Mouse (Mus musculus) hindlimb bud, embryonic 11.5 days (tissue): ENCODE measurements around the gene 1810055G02Rik.

Experiments
- DNase-seq: peaks from one replicate; pipeline ENCODE4 v3.0.0-alpha.2; 2012; ENCODE audit warnings: low read depth, low spot score; ENCODE audit errors: extremely low spot score

The 1810055G02Rik gene

GRCm38 (mm10) chr19:3739650-3740049 lies 31.6 kb downstream of the 1810055G02Rik start:
- DNase-seq, result no peak

DNA sequence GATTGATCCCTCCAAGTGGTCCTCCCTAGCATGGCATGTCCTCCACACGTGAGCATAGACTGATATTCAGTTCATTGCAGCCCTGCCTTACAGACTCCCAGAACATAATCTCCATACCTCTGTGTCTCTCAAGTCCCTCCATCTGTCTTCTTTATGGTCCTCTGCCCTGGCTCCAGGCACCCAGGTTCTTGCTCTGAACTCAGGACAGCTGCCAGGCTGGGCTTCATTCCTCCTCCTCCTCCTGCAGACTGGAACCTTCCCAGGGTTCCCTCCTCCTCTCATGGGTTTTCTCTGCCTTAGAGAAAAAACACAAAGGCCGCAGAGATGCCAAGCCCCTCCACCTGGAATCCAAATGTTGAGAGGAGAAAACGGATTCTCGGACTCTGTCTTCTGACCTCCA lies 34.6 kb downstream of the 1810055G02Rik start:
- no peak for DNase-seq

DNA sequence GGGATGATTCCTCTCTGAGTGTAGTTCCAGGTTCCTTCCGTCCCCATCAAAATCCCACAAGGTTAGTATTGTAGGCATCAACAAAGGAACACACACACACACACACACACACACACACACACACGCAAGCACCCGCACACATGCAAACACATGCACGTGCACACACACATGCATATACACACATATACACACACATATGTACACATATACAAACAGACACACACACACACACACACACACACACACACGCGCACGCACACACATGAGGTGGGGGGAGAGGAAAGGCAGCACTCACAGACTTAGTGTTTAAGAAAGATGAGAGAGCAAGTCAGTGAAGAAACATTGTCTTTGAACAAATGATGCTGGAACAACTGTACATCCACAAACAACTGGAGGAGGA lies 35.3 kb downstream of the 1810055G02Rik start:
- no peak for DNase-seq

DNA sequence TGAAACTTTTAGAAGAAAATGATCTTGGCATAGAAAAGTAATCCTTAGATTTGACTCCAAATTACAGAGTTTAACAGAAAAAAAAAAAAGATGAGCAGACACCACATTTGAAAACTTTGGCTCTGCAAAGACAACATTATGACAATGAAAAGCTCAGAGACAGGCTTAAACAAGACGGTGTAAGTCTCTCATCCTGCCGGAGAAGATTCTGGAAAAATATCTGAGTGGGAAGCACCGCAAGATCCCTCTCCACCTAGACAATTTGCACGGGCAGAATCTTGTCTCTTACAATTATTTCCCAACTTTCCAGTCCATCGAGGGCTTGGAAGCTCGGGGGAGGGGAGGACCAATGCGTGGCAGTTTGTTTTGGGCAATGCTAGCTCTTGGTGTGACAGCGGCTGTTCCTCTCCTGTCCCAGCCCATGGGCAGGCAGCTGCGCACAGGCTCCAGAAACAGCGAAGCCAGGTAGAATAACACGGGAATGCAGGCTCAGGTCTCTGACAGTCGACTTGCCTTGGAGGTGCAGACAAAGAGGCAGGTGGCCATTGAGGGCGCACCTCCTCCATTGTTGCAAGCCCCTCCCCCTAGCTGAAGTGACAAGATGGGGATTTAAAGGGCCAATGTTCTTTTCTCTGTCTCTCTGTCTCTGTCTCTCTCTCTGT lies 35.9 kb downstream of the 1810055G02Rik start:
- DNase-seq, result peak; percentile 35

DNA sequence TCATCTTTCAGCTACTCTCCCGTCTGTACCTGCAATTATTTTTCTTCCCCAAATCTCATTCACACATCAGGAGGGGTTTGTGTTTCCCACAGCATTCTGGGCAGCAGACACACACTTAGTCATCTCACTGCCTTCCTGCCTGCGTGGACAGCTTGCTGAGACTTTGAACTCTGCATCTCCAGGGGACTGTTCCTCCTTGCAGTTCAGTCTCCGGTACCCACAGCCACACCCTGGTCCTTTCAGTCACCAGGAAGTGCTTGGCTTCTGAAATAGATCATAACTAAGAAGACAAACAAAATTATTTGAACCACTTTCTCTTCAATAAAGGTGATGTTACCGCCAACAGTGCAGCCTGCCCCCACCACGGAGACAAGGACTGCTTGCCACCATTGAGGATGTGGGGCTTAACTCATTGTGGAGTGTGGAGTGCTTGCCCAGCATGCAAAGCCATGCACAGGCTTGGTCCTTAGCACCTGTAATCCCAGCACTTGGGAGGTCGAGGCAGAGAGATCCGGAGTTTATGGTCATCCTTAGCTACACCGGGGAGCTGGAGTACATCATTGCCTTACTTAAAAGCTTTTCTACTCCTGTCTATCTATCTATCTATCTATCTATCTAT lies 44.6 kb downstream of the 1810055G02Rik start:
- DNase-seq, result no peak

GRCm38 (mm10) chr19:3753240-3753633 lies 45.1 kb downstream of the 1810055G02Rik start:
- no peak for DNase-seq

GRCm38 (mm10) chr19:3753738-3754137 lies 45.6 kb downstream of the 1810055G02Rik start:
- DNase-seq, result no peak

DNA sequence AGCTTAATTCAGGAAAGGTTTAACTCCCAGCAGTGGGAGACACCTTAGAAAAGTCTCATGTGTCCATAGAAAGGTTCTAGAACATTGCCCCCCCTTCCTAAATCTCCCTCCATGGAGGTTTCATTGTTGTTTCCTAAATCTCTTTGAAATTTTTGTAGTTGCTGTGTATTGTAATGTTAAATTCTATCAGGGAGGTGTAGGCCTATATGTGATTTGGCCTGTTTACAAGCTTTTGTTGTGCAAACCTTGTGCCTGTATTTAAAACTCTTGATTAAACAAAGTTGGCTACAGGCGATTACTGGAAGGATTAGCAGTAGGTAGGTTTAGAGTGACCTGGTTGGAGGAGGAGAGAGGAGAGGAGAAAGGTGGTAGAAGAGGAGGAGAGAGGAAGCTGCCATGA lies 49.8 kb downstream of the 1810055G02Rik start:
- no peak for DNase-seq

DNA sequence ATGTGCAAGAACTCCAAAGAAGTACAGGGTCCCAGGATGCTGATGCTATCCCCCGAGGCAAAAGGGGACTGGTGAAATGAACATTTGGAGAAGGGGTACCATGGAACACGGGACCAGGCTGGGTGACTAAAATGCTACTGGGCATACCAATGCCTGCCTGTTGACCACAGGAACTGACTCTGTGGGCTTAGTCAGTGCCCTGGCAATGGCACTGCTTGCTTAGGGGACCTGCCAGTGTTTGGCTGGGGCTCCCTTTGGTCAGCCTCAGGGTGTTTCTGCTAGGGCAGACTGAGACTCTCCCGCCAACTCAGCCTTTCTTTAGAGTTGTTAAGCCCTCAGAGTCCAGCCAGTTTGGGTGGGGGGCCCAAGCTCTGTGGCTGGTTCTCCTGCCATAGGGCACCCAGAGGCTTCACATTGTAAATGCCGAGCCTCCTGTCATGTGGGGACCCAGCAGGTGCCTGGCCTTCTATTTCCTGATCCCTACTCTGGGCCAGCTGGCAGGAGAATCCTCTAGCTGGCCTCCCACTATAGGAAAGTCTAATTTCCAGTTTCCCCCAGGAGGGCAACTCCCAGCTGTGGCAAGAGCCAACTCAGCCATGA lies 57.2 kb downstream of the 1810055G02Rik start:
- no peak for DNase-seq

GRCm38 (mm10) chr19:3766378-3766777 lies 58.3 kb downstream of the 1810055G02Rik start:
- DNase-seq, result no peak

DNA sequence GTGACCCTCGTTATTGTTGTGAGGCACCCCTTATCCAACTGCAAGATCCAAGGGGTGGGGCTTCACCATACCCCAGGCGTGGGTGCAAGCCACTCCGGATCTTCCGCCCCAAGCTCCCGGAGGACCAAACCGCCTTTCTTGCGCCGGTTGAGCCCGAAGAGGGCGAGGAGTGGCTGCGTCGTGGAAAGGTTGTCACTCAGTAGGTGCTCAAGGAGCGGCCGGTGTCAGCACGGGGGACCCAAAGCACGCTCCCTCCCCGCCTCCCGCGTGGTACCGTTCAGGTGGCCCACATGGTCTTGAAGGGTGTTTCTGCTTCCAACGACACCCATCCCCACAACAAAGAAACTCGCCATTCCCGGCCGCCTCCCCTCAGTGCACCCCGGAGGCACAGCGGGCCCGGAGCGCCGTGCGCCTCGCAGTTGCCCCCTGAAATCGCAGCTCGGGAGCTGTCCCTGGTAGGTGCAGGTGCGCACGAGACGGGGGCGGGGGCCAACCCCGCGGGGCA lies 59.2 kb downstream of the 1810055G02Rik start, which contains the start of gene Kmt5b:
Gene Kmt5b, plus strand, starts transcription at position 146 of the 505 bp plus-strand sequence.
- DNase-seq, result no peak
